Mouse (Mus musculus): ENCODE measurements around the gene Glyr1. TPM values are rescaled to one million over a fixed set of nuclear protein-coding genes. Genes with fewer than 3 reads are reported as not detected.

Gene Glyr1
- polyA plus RNA-seq, 1 experiment from 2014 or later, result 216 TPM

DNA sequence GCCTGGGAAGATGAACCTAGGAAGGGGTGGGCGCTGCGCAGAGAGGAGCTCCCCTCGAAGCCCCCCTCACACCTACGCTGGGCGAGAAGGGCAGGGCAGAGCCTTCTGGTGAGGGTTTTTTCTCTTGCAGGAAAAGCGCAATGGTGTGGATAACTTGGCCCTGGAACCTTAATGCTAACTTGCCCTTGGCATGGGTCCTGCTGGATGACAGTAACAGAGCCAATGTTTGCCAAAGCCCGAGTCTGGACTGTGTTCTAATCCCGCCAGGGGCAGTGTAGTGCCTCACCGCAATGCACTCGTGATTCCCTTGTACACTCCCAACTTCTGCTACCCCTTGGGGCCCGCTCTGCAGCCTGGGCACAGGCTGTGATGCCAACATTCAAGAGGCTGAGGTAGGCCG is 41.6 kb downstream of the Glyr1 start:
- no peak overlapping the region for H3K9ac ChIP-seq
- 84% methylated on average over 12 of the region's 12 CpGs for WGBS
- peaks cover 17% of the 10 kb centered on the region for H3K36me3 ChIP-seq
- ATAC-seq (ENCODE audit: low FRiP score), result no peak
- no peak overlapping the region for H3K27ac ChIP-seq
- H3K4me2 ChIP-seq (replicated peaks), result no peak overlapping the region
- H3K4me3 ChIP-seq, result no peak overlapping the region
- no peaks in the 10 kb centered on the region for H3K9me3 ChIP-seq (replicated peaks)
- no peaks in the 10 kb centered on the region for H3K27me3 ChIP-seq
- H3K4me1 ChIP-seq, result peaks cover 12% of the 10 kb centered on the region

DNA sequence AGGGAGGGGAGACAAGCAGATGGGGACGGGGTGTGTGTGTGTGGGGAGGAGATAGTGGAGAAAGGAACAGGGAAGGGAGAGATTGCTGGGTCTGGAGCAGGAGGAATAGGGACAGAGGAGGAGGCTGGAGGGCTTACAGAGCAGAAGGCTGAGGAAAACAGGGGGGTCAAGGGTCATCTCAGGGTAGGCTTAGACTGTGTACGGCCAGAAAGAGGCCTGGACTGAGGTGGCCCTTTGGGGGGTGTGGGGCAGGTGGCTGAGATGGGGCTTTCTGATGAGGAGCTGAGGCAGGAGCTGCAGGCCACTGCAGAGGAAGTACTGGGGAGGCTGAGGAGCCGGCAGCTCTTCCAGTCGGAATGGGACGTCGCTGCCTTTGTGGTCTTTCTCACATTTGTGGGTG is 42.2 kb downstream of the Glyr1 start:
- H3K9ac ChIP-seq, result no peak overlapping the region
- no peak overlapping the region for H3K4me3 ChIP-seq
- H3K27me3 ChIP-seq, result no peaks in the 10 kb centered on the region
- no peaks in the 10 kb centered on the region for H3K9me3 ChIP-seq (replicated peaks)
- peaks cover 17% of the 10 kb centered on the region for H3K36me3 ChIP-seq
- WGBS, result 54% methylated on average over 6 of the region's 6 CpGs
- no peak overlapping the region for H3K4me2 ChIP-seq (replicated peaks)
- 0 out of 2 replicates have a peak, but pooled peaks have one; percentile 7 for ATAC-seq (ENCODE audit: low FRiP score)
- no peak overlapping the region for H3K27ac ChIP-seq
- peaks cover 6% of the 10 kb centered on the region for H3K4me1 ChIP-seq

- no peak within 1 kb of the TSS for H3K9ac ChIP-seq
- H3K36me3 ChIP-seq, result peaks cover 17% of the 10 kb centered on the region
- no peak within 1 kb of the TSS for H3K4me3 ChIP-seq
- H3K9me3 ChIP-seq (replicated peaks), result no peaks in the 10 kb centered on the region
- H3K4me2 ChIP-seq (replicated peaks), result no peak within 1 kb of the TSS
- H3K27me3 ChIP-seq, result no peaks in the 10 kb centered on the region
- 50% methylated on average over 5 of the region's 5 CpGs for WGBS
- H3K27ac ChIP-seq, result no peak within 1 kb of the TSS
- 0 out of 2 replicates have a peak, but pooled peaks have one; percentile 9 for ATAC-seq (ENCODE audit: low FRiP score)
- peaks cover 2% of the 10 kb centered on the region for H3K4me1 ChIP-seq
Measured at GRCm38 (mm10) chr16:5007067-5007466, 42.6 kb downstream of the Glyr1 start, which contains the start of gene Smim22. Gene Smim22 (plus strand): TSS chr16:5007288.

DNA sequence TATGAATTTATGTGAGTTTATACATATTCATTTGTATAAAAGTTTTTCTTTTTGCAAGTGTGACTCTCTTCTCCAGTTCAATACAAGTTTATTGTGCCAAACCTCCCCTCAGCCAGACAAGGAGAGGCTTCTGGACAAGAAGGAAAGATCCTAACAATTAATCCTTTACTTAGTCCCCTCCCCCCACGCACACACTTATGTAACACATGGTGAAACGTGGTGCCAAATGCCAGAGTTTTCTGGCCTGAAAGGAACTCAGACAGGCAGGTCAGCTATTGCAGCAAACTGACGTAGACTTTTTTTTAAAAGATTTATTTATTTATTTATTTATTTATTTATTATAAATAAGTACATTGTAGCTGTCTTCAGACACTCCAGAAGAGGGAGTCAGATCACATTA is 49.1 kb downstream of the Glyr1 start:
- H3K9me3 ChIP-seq (replicated peaks), result no peaks in the 10 kb centered on the region
- H3K27me3 ChIP-seq, result no peaks in the 10 kb centered on the region
- 79% methylated on average over 3 of the region's 3 CpGs for WGBS
- no peak overlapping the region for H3K9ac ChIP-seq
- H3K4me1 ChIP-seq, result no peaks in the 10 kb centered on the region
- no peak overlapping the region for H3K4me3 ChIP-seq
- no peak overlapping the region for H3K27ac ChIP-seq
- no peaks in the 10 kb centered on the region for H3K36me3 ChIP-seq
- H3K4me2 ChIP-seq (replicated peaks), result no peak overlapping the region
- no peak for ATAC-seq (ENCODE audit: low FRiP score)

DNA sequence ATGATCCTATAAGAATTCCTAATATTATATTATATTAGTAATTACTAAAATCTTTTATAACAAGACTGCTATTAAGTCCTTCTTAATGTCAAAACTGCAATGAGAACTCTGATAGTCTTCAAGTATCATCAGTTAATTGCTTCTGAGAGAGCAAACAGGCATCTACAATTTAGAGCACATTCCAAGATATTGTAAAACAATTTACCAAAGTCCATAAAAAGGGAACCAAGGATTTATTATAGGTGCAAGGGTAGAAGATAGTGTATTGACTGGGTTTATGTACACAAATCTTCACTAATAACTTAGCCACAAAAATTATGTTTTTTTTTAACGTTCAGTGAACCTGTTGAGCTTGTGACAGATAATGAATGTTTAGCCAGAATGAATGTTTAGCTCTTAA is 50.7 kb downstream of the Glyr1 start:
- WGBS, result 90% methylated on average over 1 of the region's 1 CpGs

GRCm38 (mm10) chr16:4997553-4997952 is 52.1 kb downstream of the Glyr1 start, which contains the start of gene Sept12:
Gene Sept12 (minus strand): TSS chr16:4997852.
- H3K9me3 ChIP-seq (replicated peaks), result no peaks in the 10 kb centered on the region
- H3K4me1 ChIP-seq, result no peaks in the 10 kb centered on the region
- H3K4me3 ChIP-seq, result no peak within 1 kb of the TSS
- H3K9ac ChIP-seq, result no peak within 1 kb of the TSS
- H3K36me3 ChIP-seq, result no peaks in the 10 kb centered on the region
- 62% methylated on average over 3 of the region's 3 CpGs for WGBS
- no peak within 1 kb of the TSS for H3K4me2 ChIP-seq (replicated peaks)
- ATAC-seq (ENCODE audit: low FRiP score), result no peak
- no peak within 1 kb of the TSS for H3K27ac ChIP-seq
- no peaks in the 10 kb centered on the region for H3K27me3 ChIP-seq

More for the DNA sequence above, 50.7 kb downstream of the Glyr1 start:
- Histone ChIP-seq H3K9ac (no peak overlapping the region), H3K4me2 (replicated peaks) (no peak overlapping the region), H3K9me3 (replicated peaks) (no peaks in the 10 kb centered on the region), H3K27ac (no peak overlapping the region), H3K4me3 (no peak overlapping the region), H3K36me3 (no peaks in the 10 kb centered on the region), H3K4me1 (no peaks in the 10 kb centered on the region), H3K27me3 (no peaks in the 10 kb centered on the region)
- ATAC-seq (ENCODE audit: low FRiP score), result no peak

- Histone ChIP-seq H3K9ac (no peak overlapping the region), H3K9me3 (replicated peaks) (no peaks in the 10 kb centered on the region), H3K27ac (no peak overlapping the region), H3K4me2 (replicated peaks) (no peak overlapping the region), H3K4me3 (no peak overlapping the region), H3K36me3 (no peaks in the 10 kb centered on the region), H3K27me3 (no peaks in the 10 kb centered on the region), H3K4me1 (no peaks in the 10 kb centered on the region)
- no peak for ATAC-seq (ENCODE audit: low FRiP score)
- WGBS, result 83% methylated on average over 4 of the region's 4 CpGs
Measured at GRCm38 (mm10) chr16:4993276-4993675, 56.4 kb downstream of the Glyr1 start.

DNA sequence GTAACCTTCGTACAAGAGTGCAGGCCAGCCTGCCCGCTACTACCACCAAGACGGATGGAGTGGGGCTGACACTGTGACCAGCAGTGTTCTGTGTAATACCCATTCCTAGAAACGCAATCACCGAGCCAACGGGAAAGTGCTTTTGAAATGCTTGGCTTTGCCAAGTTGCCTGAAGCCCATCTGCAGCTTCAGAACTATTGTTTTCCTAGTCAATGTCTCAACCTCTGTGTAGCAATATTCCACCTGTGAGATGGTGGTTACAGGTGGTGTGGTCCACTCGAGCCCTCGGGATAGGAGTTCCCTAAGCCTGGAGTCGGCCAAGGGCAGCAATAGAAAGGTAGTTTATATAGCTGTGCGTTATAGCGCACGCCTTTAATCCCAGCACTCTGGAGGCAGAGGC is 64.9 kb downstream of the Glyr1 start:
- H3K4me3 ChIP-seq, result no peak overlapping the region
- WGBS, result 92% methylated on average over 12 of the region's 12 CpGs
- no peak overlapping the region for H3K9ac ChIP-seq
- no peaks in the 10 kb centered on the region for H3K36me3 ChIP-seq
- H3K27me3 ChIP-seq, result no peaks in the 10 kb centered on the region
- H3K9me3 ChIP-seq (replicated peaks), result no peaks in the 10 kb centered on the region
- no peak overlapping the region for H3K27ac ChIP-seq
- H3K4me1 ChIP-seq, result no peaks in the 10 kb centered on the region
- ATAC-seq (ENCODE audit: low FRiP score), result no peak
- H3K4me2 ChIP-seq (replicated peaks), result no peak overlapping the region

DNA sequence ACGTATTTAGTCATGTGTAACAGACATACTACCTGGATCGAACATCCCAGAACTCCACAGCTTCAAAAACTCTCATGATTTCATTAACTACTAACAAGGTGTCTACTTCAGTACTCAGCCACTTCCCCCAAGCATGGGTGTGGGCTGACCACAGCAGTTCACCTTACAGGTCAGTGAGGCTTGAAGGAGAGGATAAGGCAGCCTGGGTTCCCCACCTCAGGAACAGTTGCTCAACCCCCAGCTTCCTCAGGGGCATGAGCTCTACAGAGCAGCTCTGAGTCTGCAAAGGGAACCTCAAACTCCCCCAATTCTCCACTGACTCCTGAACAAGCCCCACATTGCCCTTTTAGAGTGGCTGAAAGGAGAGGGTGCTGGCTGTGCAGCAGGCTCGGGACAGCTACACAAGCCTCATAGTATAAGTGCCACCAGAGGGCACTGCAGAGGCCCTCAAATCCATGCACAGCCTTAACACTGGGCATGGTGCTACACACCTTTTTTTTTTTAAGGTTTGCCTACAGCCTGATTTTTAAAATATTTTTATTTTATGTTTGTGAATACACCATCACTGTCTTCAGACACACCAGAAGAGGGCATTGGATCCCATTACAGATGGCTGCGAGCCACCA is 69.8 kb downstream of the Glyr1 start:
- no peaks in the 10 kb centered on the region for H3K36me3 ChIP-seq
- H3K27me3 ChIP-seq, result no peaks in the 10 kb centered on the region
- H3K9ac ChIP-seq, result no peak overlapping the region
- H3K4me3 ChIP-seq, result no peak overlapping the region
- ATAC-seq (ENCODE audit: low FRiP score), result no peak
- H3K9me3 ChIP-seq (replicated peaks), result no peaks in the 10 kb centered on the region
- H3K27ac ChIP-seq, result no peak overlapping the region
- H3K4me1 ChIP-seq, result no peaks in the 10 kb centered on the region
- H3K4me2 ChIP-seq (replicated peaks), result no peak overlapping the region
- WGBS, result 70% methylated on average over 4 of the region's 4 CpGs

GRCm38 (mm10) chr16:4978275-4979051 is 71.2 kb downstream of the Glyr1 start:
- 70% methylated on average over 5 of the region's 5 CpGs for WGBS

DNA sequence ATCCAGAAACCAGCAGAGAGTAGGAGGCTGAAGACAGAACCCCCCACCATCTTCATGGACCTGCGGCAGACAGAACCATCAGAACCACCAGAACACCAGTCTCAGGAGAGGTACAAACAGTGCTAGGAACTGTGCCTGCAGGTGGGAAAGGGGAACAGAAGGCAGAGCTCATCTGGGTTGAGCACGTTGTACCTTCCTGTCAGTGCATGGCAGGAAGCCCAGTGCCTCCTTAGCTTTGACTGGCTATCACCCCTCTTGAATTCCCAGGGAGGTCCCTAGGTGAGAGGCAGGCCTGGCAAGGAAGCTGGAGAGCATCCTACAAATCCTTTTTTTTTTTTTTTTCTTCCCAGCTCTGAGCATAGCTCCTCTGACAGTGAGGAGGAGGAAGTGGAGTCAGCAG is 73.5 kb downstream of the Glyr1 start:
- H3K36me3 ChIP-seq, result no peaks in the 10 kb centered on the region
- H3K27me3 ChIP-seq, result no peaks in the 10 kb centered on the region
- H3K4me1 ChIP-seq, result no peaks in the 10 kb centered on the region
- H3K9ac ChIP-seq, result no peak overlapping the region
- no peak for ATAC-seq (ENCODE audit: low FRiP score)
- no peak overlapping the region for H3K27ac ChIP-seq
- no peak overlapping the region for H3K4me3 ChIP-seq
- H3K9me3 ChIP-seq (replicated peaks), result no peaks in the 10 kb centered on the region
- WGBS, result 78% methylated on average over 2 of the region's 2 CpGs
- no peak overlapping the region for H3K4me2 ChIP-seq (replicated peaks)

More at GRCm38 (mm10) chr16:4978275-4979051, 71.2 kb downstream of the Glyr1 start:
- Histone ChIP-seq H3K9ac (no peak overlapping the region), H3K4me2 (replicated peaks) (no peak overlapping the region), H3K4me3 (no peak overlapping the region), H3K27ac (no peak overlapping the region), H3K4me1 (no peaks in the 10 kb centered on the region), H3K36me3 (no peaks in the 10 kb centered on the region), H3K27me3 (no peaks in the 10 kb centered on the region), H3K9me3 (replicated peaks) (no peaks in the 10 kb centered on the region)
- no peak for ATAC-seq (ENCODE audit: low FRiP score)

GRCm38 (mm10) chr16:4974521-4974920 is 75.1 kb downstream of the Glyr1 start:
- Histone ChIP-seq H3K4me3 (no peak overlapping the region), H3K9me3 (replicated peaks) (no peaks in the 10 kb centered on the region), H3K36me3 (no peaks in the 10 kb centered on the region), H3K4me2 (replicated peaks) (no peak overlapping the region), H3K4me1 (no peaks in the 10 kb centered on the region), H3K27me3 (no peaks in the 10 kb centered on the region), H3K27ac (no peak overlapping the region), H3K9ac (no peak overlapping the region)
- 85% methylated on average over 5 of the region's 5 CpGs for WGBS
- ATAC-seq (ENCODE audit: low FRiP score), result no peak

GRCm38 (mm10) chr16:4971626-4972025 is 78.0 kb downstream of the Glyr1 start:
- Histone ChIP-seq H3K36me3 (0 out of 2 replicates have a peak, but pooled peaks cover 3% of the 10 kb centered on the region), H3K27ac (no peak overlapping the region), H3K9me3 (replicated peaks) (no peaks in the 10 kb centered on the region), H3K4me3 (no peak overlapping the region), H3K27me3 (no peaks in the 10 kb centered on the region), H3K9ac (no peak overlapping the region), H3K4me2 (replicated peaks) (no peak overlapping the region), H3K4me1 (no peaks in the 10 kb centered on the region)
- WGBS, result 84% methylated on average over 4 of the region's 4 CpGs
- ATAC-seq (ENCODE audit: low FRiP score), result no peak
